Mouse (Mus musculus) brain, embryonic 18.5 days (tissue): ENCODE data around the gene Gm20388.
A peak's percentile ranks its signal among the peaks of the same experiment; 100 is the strongest.
"Not testable (repeated sequence)": the region's sequence is repeated elsewhere in the genome, so short reads cannot be mapped to it uniquely, and the experiment has no call there.

Source experiments
- DNase-seq: peaks from one replicate; pipeline ENCODE4 v3.0.0-alpha.2; 2012; ENCODE audit warnings: low read depth, low spot score

The Gm20388 gene

DNA sequence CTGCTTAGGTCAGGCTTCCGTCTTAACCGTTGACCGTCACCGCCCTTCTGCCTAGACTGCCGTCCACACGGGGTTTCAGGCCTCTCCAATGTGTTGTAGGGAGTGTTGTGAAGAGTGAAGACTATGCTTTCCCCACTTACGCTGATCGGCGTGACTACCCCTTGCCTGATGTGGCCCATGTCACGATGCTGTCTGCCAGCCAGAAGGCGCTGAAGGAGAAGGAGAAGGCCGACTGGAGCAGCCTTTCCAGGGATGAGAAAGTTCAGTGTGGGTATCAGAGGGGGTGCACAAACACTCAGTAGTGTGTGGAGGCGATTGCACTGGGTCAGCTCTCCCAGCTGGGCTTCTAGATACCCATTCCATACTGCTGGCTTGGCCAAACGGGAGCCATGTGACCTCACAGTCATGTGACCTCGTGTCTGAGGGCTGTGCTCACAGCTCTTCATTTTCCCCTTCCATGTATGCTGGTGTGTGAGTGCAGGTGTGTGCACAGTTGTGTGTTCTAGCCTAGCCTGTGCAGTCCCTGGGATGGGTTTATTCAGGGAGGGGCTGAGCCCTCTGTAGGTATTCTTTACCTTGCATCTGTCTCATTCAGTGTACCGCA, 762.1 kb downstream of the Gm20388 start:
- no peak for DNase-seq

DNA sequence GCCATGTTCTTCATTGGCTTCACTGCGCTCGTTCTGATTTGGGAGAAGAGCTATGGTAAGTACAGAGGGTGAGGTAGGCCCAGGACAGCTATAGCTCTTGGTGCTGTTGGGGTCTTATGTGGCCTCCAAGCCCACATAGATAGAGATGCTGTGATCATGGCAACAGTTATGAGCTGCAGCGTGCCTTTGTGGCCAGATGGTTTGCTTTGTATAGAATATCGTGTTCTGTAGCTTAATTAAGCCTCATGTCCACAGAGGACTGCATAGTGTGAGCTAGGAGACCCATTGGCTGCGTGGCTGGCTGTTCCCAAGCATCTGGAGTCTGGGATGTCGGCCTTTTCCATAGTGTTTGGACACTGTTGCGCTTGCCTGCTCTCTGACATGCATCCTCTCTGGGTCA, 762.7 kb downstream of the Gm20388 start:
- DNase-seq, result no peak

DNA sequence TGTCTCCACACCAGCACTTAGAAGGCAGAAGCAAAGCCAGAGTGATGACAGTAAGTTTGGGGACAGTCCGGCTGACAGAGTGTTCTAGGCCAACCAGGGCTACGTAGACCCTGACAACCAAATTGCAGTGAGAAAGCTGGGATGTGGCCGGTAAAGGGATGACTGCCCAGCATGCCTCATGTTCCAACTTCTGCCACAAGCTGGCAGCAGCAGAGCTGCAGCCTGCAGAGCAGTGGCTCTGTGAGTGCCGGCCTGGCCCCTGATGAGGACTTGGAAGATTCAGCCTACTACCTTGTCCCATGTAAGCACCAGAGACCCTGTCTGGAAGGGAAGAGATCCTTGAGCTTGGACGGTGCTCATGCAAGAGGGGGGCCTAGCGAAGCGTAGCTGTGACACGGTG, 765.1 kb downstream of the Gm20388 start:
- DNase-seq, result no peak

DNA sequence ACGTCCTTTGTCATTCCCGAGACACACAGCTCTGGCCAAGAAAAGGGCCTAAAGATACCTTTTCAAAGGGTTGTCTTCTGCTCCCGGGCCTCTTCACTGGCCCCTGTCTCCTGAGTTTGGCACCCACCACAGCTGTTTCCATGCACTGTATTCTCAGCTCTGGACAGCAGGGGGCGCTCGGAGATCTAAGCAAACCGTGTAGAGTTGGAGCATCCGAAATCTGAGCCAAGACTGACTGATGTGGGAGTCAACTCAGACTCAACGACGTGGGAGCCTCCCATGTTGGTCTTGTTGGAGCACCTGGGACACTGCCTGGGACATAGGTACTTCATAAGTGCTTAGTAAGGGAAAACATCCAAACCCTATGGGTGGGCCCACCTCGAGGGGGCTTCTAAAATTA, 767.8 kb downstream of the Gm20388 start:
- DNase-seq, result peak; percentile 43

DNA sequence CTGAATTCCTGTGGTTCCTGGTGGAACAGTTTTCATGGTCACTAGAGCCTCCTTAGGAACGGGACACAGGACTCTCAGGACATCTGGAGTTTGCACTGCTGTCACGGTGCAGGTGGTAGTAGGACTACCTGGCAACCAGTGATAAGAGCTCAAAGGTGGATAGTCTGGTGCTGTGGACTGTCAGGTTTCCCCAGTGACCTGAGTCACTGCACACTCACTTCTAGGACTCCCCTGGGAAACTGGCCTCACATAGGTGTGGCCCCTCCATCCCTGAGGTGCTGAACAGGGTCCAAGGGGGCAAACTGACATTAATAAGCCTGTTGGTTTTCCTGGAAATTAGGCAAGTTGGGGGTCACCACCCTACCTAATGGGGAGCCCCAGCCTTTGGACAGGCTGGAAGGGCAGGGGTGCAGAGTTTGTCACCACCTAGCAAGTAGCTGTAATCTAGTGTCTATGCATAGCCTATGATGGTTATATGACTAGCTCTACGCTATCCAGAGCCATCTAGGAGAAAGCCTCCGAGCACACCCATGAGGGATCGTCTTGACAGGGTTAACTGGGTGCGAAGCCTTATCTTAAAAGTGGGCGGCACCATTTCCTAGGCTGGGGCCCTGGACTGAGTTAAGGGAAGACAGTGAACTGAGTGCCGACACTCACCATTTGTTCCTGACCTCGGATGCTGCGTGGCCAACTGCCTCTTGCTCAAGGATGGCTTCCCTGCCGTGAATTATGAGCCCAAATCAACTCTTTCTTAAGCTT, 769.2 kb downstream of the Gm20388 start:
- no peak for DNase-seq

DNA sequence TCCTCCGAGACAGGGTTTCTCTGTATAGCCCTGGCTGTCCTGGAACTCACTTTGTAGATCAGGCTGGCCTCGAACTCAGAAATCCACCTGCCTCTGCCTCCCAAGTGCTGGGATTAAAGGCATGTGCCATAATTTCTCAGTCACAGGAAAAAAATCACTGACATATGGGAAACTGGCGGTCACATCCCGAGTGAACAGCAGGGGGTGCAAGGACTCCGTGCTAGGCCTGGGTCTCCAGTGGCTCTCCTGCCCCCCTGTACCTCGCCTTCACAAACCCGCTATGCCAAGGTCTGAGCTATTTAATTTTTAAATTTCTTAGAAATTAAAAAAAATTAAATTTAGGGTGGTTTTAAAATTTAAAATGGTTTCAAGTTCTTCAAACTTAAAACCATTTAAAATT, 769.8 kb downstream of the Gm20388 start:
- not testable (repeated sequence) for DNase-seq

DNA sequence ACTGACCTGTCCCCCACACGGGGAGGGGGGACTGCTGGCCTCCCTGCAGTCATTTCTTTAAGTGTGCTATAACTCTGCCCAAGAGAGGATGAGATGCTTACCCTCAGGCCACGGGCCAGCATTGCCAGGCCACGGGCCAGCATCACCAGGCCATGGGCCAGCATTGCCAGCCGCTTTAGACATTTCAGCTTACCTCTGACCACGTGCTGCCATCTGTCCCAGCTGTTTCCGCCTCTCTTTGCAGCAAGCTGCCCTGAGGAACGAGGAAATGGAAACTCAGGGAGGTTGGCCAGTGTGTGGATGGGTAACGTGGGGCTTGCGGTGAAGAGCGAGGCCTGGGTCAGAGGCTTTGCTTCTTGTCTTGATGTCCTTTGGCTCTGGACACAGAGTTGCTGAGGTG, 770.5 kb downstream of the Gm20388 start:
- no peak for DNase-seq

DNA sequence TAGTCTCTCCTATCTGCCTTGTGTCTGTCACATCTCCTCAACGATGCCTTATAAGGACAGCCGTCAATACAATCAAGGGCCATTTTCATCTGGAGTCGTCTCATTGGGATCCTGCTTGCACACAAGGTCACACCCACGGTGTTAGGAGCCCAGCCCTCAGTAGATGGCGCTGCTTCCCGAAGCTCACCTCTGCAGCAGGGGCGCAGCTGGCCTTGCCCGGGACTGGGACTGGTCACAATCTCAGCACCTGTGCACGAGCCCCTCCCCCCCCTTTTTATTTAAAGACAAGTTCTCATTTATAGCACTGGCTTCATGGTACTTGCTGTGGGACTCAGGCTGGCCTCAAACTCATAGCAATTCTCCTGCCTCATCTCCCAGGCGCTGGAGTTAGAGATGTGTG, 773.0 kb downstream of the Gm20388 start:
- no peak for DNase-seq

DNA sequence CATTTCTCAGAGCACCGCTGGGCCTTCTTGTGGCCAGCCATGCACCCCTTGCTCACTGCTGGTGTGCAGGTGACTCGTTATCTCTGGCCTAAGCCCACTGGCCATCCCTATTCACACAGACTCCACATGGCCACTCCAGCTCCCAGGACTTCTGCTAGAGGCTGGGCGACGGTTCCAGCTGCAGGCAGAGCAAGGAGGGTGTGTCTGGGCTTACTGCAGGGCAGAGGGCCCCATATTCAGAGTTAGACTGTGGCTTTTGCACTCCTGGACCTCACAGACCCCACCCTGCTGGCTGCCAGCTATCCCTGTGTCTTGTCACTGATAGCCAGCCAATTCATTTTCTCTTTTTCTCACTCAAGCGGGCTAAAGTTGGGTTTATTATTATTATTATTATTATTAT, 773.4 kb downstream of the Gm20388 start:
- DNase-seq, result no peak

DNA sequence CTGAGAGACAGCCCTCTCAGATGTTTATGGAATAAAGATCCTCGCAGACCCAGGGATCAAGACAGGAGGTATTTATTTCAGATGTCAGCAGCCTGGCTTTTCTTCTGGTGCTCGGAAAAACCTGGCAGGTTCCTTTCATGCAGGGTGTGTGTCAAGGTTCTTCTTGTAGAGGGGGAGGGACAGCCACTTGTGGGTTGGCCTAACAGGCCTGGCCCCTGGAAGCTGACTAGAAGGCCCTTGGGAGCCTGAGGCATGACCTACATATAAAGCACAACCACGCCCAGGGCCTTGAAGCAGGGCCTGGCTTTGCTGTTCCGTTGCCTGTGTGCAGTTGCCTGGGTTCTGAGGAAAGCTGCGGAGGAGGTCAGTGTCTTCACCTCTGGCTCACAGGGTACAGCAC, 774.5 kb downstream of the Gm20388 start:
- no peak for DNase-seq

DNA sequence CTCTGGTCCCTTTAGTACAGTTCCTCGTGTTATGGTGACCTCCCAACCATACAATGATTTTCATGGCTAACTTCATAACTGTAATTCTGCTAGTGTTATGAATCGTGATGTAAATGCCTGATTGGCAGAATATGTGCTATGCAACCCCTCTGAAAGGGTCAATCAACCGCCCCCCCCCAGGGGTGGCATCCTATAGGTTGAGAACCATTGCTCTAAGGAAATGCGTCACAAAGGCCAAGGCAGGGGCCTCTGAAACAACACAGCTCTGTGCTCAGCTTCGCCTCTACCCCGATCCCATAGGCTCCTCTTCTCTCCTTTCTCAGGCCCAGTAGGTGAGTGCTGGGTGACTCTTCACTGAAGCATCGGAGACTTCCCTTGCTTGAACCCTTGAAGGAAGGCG, 775.0 kb downstream of the Gm20388 start:
- DNase-seq, result no peak

DNA sequence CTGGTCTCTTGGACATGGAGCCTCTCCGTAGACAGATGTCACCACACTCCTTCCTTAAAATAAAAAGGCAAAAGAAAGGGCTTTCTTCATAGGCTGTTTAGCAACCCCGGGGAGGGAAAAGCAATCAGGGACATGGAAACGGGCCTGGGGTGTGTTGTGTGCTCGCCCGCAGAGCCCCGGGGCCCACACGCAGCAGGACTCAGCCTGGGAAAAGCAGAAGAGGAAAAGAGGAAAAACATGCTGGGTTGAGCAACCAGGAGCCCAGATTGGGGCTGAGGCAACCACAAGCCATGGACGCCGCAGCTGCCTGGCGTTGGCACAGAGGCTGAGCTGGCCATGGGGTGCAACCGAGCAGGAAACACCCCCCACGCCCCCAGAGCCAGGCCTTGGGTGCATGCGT, 775.4 kb downstream of the Gm20388 start:
- no peak for DNase-seq

DNA sequence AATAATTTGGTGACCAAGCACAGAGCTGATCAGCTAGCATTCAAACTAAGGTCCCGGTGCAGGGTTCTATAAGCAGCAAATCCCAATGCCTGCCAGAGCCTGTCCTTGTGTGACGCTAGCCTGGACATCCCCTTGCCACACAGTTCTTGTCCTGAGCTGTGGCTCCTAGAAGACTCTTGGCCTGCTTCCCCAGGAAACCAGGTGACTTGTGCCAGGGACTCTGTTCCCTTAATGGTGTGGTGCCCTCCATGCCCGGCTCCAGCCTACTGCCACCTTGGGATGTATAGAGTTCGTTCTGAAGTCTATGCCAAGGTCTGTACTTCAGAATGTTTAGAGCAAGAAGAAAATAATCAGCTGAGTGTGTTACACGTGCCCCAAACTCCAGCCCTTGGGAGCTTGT, 775.9 kb downstream of the Gm20388 start:
- no peak for DNase-seq

DNA sequence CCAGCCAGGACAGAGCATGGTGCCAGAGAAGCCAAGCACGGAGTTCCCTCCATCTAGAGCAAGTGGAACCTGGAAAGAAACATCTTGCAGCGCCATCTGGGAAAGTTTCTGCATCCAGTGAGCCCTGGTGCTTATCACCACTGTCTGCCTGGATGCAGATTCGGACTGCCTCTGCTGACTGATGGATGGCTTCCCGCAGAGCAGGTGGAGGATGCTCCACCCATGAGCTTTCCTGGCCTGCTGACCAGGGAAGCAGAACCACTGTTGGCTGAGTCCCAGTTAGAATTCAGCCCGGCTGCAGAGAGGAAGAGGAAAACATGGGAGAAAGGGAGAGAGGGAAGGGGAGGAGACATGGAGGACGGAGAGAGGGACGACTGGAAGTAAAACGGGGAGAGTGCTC, 777.1 kb downstream of the Gm20388 start:
- DNase-seq, result no peak

DNA sequence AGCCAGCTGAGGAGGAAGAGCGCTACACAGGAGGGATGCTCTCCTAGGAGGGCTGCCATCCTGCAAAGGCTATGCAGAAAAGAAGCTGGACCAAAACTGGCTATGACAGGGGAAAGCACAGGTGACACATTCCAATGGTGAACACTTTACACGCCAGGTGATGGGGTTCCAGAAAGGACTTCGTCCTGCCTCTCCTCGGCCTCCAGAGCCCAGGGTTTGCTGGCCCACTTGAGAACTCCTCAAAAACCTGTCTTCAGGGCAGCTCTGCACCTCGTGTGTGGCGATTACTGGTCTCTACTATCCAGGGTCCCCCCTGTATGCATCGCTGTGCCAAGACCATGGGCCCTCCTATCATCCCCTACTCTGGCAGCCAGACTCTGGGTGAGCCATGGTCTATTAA, 777.9 kb downstream of the Gm20388 start:
- no peak for DNase-seq

DNA sequence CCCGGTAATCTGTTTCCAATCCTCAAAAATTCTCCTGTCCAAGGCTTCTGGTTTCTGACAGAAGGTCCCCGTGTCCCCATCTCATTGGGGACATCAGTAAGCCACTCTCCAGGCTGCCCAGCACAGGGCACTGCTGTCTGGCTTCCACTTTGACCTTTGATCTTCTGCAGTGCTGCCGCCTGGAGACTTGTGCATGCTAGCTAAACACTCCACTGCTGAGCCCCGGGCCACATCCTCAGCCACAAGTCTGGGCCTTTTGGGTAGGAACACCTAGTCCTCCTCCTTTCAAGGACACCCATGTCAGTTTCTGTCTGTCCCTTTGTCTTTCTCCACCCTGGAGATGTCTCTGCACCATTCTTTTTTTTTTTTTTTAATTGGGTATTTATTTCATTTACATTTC, 782.3 kb downstream of the Gm20388 start:
- DNase-seq, result no peak

DNA sequence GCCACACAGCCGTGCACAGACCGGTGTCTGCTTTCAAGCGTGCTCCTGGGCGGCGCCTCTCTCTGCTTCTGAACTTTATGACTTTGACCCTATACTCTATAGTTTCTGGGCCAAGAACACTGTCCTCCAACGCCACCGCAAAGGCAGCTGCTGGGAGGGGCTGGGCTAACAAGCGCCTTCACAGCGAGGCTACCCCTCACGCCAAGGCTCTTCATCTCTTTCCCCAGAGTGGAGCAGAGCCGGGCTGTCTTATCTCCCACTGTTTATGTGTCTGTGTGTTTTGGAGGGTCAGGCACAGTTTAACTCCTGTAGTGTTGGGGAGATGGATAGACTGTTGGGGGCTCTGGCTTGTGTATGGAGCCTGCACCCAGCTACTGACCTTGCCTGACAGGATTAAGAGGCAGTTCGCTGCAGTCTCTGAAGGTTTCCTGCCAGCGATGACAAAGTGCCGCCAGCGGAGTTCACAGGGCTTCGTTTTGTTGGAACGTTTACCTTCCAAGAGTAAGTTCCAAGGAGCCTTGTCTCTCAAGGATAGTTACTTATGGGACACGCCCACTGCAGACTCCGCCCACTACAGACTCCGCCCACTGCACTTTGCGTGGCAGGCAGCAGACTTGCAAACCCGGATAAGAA, 783.3 kb downstream of the Gm20388 start:
- no peak for DNase-seq

DNA sequence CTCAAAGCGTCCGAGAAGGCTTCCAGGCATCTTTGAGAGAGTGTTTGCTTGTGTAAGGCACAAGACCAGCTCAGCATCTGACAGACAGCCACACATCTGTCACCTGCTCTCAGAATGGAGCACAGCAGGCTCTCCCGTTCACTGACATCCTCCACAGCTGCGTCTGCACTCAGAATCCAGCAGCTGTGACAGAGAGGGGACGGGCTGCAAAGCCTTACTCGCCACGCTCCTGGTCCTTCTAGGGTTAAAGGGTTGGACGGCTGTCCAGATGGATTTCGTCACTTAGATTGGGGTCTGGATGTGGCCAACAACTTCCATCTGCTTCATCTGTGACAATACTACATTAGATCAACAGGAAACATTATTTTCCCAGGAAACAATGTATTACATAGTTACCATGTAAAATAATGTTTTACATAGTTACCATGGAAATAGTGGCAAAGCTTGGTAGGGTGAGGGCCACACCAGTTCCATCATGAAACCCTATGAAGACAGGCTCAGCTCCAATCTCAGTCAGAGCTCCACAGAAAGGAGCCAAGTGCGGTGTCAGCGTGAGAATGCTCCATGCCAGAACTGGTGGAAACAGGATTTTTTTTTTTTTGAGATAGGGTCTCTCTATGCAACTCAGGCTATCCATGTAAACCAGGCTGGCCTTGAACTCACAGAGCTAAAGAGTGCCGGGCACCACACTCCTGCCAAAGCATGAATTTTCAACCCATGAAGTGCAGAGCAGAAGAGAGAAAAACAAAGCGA, 785.9 kb downstream of the Gm20388 start:
- no peak for DNase-seq

DNA sequence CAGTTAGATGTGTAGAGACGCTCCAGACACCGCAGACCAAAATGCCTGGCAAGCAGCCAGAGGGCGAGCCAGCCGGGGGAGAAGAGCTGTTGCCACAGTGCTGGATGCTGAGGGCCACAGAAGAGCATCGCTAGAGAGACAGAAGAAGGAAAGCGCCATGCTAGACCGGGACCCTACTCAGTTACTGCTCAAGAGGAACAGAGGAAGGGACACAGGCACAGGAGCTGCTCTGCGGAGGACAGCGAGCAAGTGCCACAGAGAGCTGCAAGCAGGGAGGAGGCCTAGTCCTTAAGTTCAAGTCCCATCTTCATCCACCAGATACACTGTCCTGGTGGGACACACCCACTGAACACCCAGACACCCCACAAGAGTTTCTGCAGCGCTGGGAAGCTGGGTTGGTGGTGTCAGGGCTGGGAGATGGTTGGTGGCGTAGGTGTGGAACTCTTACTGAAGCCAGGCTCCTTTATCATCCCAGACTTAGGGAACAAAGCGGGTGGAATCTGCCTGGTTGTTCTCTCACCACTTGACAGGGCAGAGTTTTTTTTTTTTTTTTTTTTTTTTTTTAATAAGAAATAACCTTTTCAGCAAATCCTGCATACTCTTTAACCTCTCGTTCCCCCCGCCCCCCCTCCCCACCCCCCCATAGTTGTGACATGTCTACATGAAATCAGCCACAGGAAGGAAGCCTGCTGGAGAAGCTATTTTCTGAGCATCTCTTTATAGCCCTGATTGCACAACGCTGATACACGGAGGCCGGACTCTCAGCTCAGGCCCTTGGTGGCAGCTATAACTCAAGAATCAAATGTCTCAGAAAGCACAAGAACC, 786.7 kb downstream of the Gm20388 start:
- no peak for DNase-seq

DNA sequence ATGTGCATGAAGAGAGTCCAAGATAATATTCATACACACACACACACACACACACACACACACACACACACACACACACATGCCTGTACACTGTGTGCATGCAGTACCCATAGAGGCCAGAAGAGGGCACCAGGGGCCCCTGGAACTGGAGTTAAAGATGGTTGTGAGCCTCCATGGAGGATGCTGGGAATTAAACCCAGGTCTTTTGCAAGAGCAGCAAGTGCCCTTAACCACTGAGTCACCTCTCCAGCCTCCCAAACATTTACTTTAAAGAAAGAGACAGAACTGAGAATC, 787.3 kb downstream of the Gm20388 start:
- no peak for DNase-seq

DNA sequence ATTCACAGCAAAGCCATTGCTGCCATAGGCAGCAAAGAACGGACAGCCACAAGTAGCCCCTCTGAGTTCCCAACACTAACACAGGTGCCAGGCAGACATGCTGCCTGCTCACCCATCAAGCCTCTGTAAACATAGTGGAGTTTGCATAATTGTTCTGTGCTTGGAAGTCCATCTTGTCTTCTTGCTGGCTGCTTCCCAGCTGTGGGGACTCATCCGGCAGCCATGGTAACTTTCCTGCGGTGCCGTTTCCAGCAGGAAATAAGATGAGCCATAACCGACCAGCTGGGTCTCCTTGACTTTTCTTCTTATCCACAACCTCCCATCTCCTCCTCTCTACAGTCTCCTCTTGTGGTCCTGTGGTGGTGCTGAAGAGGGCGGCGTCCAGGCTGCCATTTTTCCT, 787.8 kb downstream of the Gm20388 start:
- no peak for DNase-seq

DNA sequence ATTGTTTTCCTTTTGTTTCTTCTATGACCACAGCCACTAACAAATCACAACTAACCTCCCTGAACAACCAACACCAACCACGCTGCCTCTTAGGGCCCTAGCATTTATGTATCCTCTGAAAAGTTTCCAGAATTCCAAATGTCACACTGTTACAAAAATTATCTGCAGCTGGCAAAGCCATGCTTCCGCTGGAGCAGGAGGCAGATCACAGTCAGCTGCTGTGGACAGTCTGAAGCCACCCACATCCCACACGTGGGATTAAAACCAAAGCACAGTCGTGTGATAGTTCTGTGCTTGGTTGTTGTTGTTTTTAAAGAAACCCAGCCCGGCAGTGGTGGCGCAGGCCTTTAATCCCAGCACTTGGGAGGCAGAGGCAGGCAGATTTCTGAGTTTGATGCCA, 788.4 kb downstream of the Gm20388 start:
- no peak for DNase-seq
